Mouse (Mus musculus) lung, embryonic 14.5 days (tissue): ENCODE results near the gene Sds. TPM values are rescaled to one million over a fixed set of nuclear protein-coding genes. Genes with fewer than 3 reads are reported as not detected.

ENCODE experiments used
- ATAC-seq: fragments of 200-750 bp; cut with Nextera tagmentation; 2 replicates; pipeline ENCODE4 v1.8.0; 2017; ENCODE audit warnings: mild to moderate bottlenecking, moderate TSS enrichment, moderate library complexity; ENCODE audit not compliant: insufficient read depth
- DNase-seq: peaks from one replicate; pipeline ENCODE4 v3.0.0-alpha.2; 2015
- H3K27ac ChIP-seq: fragments of 300-500 bp; sonication (generic); 2 replicates; pipeline ENCODE4 v1.5.1; 2014; ENCODE audit warnings: low read depth, mild to moderate bottlenecking, moderate library complexity
- H3K27me3 ChIP-seq: fragments of 300-500 bp; sonication (generic); 2 replicates; pipeline ENCODE4 v1.6.1; 2014; ENCODE audit warnings: low read length, control low read depth; ENCODE audit not compliant: insufficient read depth
- H3K36me3 ChIP-seq: fragments of 300-500 bp; sonication (generic); 2 replicates; pipeline ENCODE4 v1.6.1; 2014; ENCODE audit warnings: control low read depth; ENCODE audit not compliant: insufficient read depth
- H3K4me1 ChIP-seq: fragments of 300-500 bp; sonication (generic); 2 replicates; pipeline ENCODE4 v1.6.1; 2014; ENCODE audit warnings: antibody characterized with exemption, control low read depth; ENCODE audit not compliant: insufficient read depth
- H3K4me2 ChIP-seq: fragments of 300-500 bp; sonication (generic); 2 replicates; pipeline ENCODE4 v1.6.1; 2014; ENCODE audit warnings: mild to moderate bottlenecking
- H3K4me3 ChIP-seq: fragments of 300-500 bp; sonication (generic); 2 replicates; pipeline ENCODE4 v1.5.1; 2014; ENCODE audit warnings: low read depth, low read length
- H3K9ac ChIP-seq: fragments of 300-500 bp; sonication (generic); 2 replicates; pipeline ENCODE4 v1.6.1; 2014
- H3K9me3 ChIP-seq: fragments of 300-500 bp; sonication (generic); 2 replicates; pipeline ENCODE4 v1.6.1; 2016; ENCODE audit warnings: low read depth, low read length, control low read depth
- CTCF ChIP-seq: IDR thresholded peaks from 2 replicates; pipeline ENCODE4 v1.5.1; 2016; ENCODE audit warnings: antibody characterized with exemption, low read depth
- WGBS: fragments of 180-500 bp; shearing (Covaris S2); extraction: QIAGEN DNeasy Blood & Tissue Kit; methylation state at CpG from one replicate; pipeline ENCODE4 v1.1.7; 2014; 5-methylcytosine and 5-hydroxymethylcytosine counted together
- polyA plus RNA-seq: library from polyadenylated mRNA; unstranded; fragments of >200 nt; fragmentation: Nextera tagmentation; extraction: Ambion mirVana; gene quantifications from 2 replicates; pipeline ENCODE4 v1.2.1, GENCODE M21; 2014

Gene Sds
- polyA plus RNA-seq, 1 experiment from 2014 or later = not detected

GRCm38 (mm10) chr5:120436885-120437495, 39.3 kb upstream of the Sds start:
- no peak for TF ChIP-seq CTCF
- no peaks in the 10 kb centered on the region for H3K36me3 ChIP-seq
- peaks cover 93% of the 10 kb centered on the region for H3K27me3 ChIP-seq
- under 1% methylated on average over 18 of the region's 18 CpGs for WGBS
- ATAC-seq (no peak), DNase-seq (no peak)
- no peak overlapping the region for H3K4me2 ChIP-seq
- H3K4me3 ChIP-seq = no peak overlapping the region
- H3K27ac ChIP-seq = no peak overlapping the region
- no peak overlapping the region for H3K9ac ChIP-seq
- H3K4me1 ChIP-seq = no peaks in the 10 kb centered on the region
- H3K9me3 ChIP-seq = no peaks in the 10 kb centered on the region

DNA sequence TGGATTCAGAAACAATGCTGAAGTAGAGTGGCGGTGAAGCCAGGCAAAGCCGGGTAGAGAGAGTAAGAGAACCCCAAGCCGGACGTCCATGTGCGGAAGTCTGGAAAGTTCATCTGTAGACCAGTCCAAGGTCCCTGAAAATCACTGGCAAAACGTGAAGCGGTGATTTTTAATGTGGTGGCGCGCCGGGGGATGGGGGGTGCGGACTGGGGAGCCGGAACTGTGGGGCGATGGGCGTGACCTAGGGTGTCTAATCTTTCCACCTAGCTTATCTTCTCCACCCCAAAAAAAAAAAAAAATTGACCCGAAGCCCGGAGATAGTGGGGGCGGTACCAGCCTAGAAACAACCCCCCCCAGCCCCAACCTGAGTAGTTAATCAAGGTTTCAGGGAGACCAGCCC, 38.8 kb upstream of the Sds start:
- no peak overlapping the region for H3K4me3 ChIP-seq
- H3K4me2 ChIP-seq = no peak overlapping the region
- H3K4me1 ChIP-seq = no peaks in the 10 kb centered on the region

DNA sequence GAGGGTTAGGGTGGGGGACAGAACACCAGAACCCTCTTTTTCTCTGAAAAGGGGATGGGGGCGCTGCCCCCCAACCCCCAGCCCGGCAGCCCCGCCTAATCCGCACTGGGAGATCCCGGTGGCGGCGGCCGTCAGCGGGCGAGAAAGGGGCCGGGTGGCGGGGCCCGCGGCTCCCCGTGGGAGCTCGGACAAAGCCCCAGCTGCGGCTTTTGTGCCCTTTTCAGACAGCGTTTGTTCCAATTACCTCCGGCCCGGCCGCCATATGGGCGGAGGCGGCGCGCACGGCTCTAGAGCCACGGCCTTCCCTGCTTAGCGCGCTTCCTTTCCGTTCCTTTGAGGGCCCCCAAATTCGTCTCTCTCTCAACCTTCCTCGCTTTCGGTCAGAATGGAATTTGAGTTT, 38.3 kb upstream of the Sds start:
- H3K4me3 ChIP-seq = no peak overlapping the region; the same call in 1 of the 2 replicates
- TF ChIP-seq CTCF = no peak

More for the DNA sequence above, 38.8 kb upstream of the Sds start:
- ATAC-seq (no peak), DNase-seq (no peak)
- no peaks in the 10 kb centered on the region for H3K36me3 ChIP-seq
- H3K9me3 ChIP-seq = no peaks in the 10 kb centered on the region
- H3K9ac ChIP-seq = no peak overlapping the region
- H3K27ac ChIP-seq = no peak overlapping the region
- 1% methylated on average over 17 of the region's 17 CpGs for WGBS
- peaks cover 91% of the 10 kb centered on the region for H3K27me3 ChIP-seq
- no peak for TF ChIP-seq CTCF

DNA sequence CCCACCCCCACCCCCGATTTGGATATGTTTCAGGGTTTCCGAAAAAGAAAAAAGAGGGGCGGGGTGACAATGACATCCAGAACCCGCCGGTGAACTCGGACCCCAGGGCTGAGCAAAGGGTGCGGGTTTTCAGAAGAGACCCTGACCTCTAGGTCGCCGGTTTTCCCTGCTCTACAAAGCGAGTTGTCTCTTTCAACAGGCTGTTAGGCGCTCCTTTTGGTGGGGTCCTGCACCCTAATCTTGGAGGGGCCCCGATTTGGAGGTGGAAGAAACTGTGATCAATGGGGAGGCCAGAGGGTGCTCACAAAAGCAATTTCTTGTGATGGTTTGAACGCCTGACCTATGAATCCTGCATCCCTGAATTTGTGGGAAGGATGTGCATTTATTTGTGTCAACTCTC, 37.9 kb upstream of the Sds start:
- Histone ChIP-seq H3K27ac (no peak overlapping the region), H3K4me3 (no peak overlapping the region), H3K4me2 (no peak overlapping the region), H3K36me3 (no peaks in the 10 kb centered on the region), H3K9me3 (no peaks in the 10 kb centered on the region), H3K9ac (no peak overlapping the region), H3K27me3 (peaks cover 83% of the 10 kb centered on the region), H3K4me1 (no peaks in the 10 kb centered on the region)
- ATAC-seq (no peak), DNase-seq (no peak)
- no peak for TF ChIP-seq CTCF
- WGBS = 1% methylated on average over 13 of the region's 13 CpGs

More for the DNA sequence above, 38.3 kb upstream of the Sds start:
- Histone ChIP-seq H3K9me3 (no peaks in the 10 kb centered on the region), H3K27me3 (peaks cover 88% of the 10 kb centered on the region), H3K9ac (no peak overlapping the region), H3K27ac (no peak overlapping the region), H3K36me3 (no peaks in the 10 kb centered on the region), H3K4me2 (no peak overlapping the region), H3K4me1 (no peaks in the 10 kb centered on the region)
- DNase-seq = no peak
- WGBS = under 1% methylated on average over 33 of the region's 33 CpGs
- ATAC-seq = no peak

GRCm38 (mm10) chr5:120438991-120439710, 37.2 kb upstream of the Sds start:
- H3K9ac ChIP-seq = no peak overlapping the region
- DNase-seq (no peak), ATAC-seq (no peak)
- H3K4me3 ChIP-seq = no peak overlapping the region
- TF ChIP-seq CTCF = no peak
- no peaks in the 10 kb centered on the region for H3K9me3 ChIP-seq
- no peak overlapping the region for H3K27ac ChIP-seq
- peaks cover 77% of the 10 kb centered on the region for H3K27me3 ChIP-seq
- no peak overlapping the region for H3K4me2 ChIP-seq
- under 1% methylated on average over 27 of the region's 27 CpGs for whole genome bisulfite sequencing
- H3K4me1 ChIP-seq = no peaks in the 10 kb centered on the region
- H3K36me3 ChIP-seq = no peaks in the 10 kb centered on the region

DNA sequence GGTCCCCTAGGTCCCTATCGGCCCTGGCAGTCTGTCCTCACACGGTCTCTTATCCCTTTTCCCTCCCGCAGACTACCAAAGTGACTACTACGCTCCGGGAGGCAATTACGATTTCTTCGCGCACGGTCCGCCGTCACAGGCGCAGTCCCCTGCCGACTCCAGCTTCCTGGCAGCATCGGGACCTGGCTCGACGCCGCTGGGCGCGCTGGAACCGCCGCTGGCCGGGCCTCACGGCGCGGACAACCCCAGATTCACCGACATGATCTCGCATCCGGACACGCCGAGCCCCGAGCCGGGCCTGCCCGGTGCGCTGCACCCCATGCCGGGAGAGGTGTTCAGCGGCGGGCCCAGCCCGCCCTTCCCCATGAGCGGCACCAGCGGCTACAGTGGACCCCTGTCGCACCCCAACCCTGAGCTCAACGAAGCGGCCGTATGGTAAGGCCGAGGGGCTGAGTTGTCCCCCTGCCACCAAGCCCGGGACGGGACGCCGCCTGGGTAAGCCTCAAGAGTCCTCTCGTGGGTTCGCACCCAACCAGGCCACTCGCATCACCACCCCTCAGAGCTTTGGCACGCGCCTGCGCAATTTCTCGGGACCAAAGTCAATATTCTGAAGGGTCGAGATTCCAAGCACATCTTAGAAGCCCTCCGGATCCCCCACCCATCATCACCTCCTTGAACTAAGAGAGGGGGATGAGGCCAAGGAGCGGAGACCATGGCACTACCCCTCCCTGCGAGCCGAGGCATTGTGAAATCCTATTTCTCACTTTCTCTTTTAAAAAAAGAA, 36.2 kb upstream of the Sds start:
- peak overlapping the region; percentile 47 for H3K4me2 ChIP-seq
- no peaks in the 10 kb centered on the region for H3K36me3 ChIP-seq
- DNase-seq (peak; percentile 19), ATAC-seq (no peak)
- no peaks in the 10 kb centered on the region for H3K4me1 ChIP-seq
- TF ChIP-seq CTCF = no peak
- no peak overlapping the region for H3K9ac ChIP-seq
- WGBS = under 1% methylated on average over 61 of the region's 61 CpGs
- H3K9me3 ChIP-seq = no peaks in the 10 kb centered on the region
- H3K27me3 ChIP-seq = peaks cover 67% of the 10 kb centered on the region
- no peak overlapping the region for H3K27ac ChIP-seq
- H3K4me3 ChIP-seq = peak overlapping the region; percentile 24

GRCm38 (mm10) chr5:120440733-120441132, 35.6 kb upstream of the Sds start:
- Histone ChIP-seq H3K4me3 (peak overlapping the region; percentile 24; the same call in 1 of the 2 replicates), H3K9me3 (no peaks in the 10 kb centered on the region), H3K4me2 (peak overlapping the region; percentile 47), H3K36me3 (no peaks in the 10 kb centered on the region), H3K4me1 (no peaks in the 10 kb centered on the region), H3K27me3 (peaks cover 61% of the 10 kb centered on the region), H3K27ac (no peak overlapping the region), H3K9ac (no peak overlapping the region)
- peak; percentile 93 for DNase-seq
- peak; percentile 87 for TF ChIP-seq CTCF
- WGBS = 4% methylated on average over 14 of the region's 14 CpGs
- peak; percentile 57 for ATAC-seq
